Mouse (Mus musculus) macrophage (primary cell): Measurements from ENCODE around the gene Ifi47. TPM values are rescaled to one million over a fixed set of nuclear protein-coding genes. Genes with fewer than 3 reads are reported as not detected.

Experiments used
- H3K27ac ChIP-seq: fragments of 350-480 bp; formaldehyde crosslinking; 2 replicates; pipeline ENCODE4 v1.9.0; 2021
- H3K36me3 ChIP-seq: fragments of 350-480 bp; formaldehyde crosslinking; 2 replicates; pipeline ENCODE4 v1.9.0; 2021; ENCODE audit errors: inconsistent target
- H3K4me3 ChIP-seq: fragments of 350-480 bp; formaldehyde crosslinking; 2 replicates; pipeline ENCODE4 v1.9.0; 2021; ENCODE audit errors: inconsistent target
- H3K79me2 ChIP-seq: fragments of 350-480 bp; formaldehyde crosslinking; 2 replicates; pipeline ENCODE4 v1.9.0; 2021; ENCODE audit errors: inconsistent target
- WGBS: methylation state at CpG from one replicate; pipeline ENCODE4 v1.1.7; 2026; ENCODE audit warnings: inconsistent platforms; ENCODE audit not compliant: missing documents; 5-methylcytosine and 5-hydroxymethylcytosine counted together
- polyA plus RNA-seq: library from polyadenylated mRNA; stranded (reverse); fragments of 250-400 nt; gene quantifications from 3 replicates; pipeline ENCODE4 v1.2.4, GENCODE M21; 2018; ENCODE audit warnings: inconsistent platforms

The Ifi47 gene
- polyA plus RNA-seq, 1 experiment from 2014 or later: 34.8 TPM

- 75% methylated on average over 3 of the region's 3 CpGs for WGBS
- Histone ChIP-seq H3K27ac (peak overlapping the region; percentile 49), H3K36me3 (peaks cover 29% of the 10 kb centered on the region), H3K79me2 (peaks cover 53% of the 10 kb centered on the region), H3K4me3 (peak overlapping the region; percentile 8; the same call in 1 of the 2 replicates)
Observed at GRCm38 (mm10) chr11:49100409-49100808, 24.0 kb downstream of the Ifi47 start.

- no peak overlapping the region for H3K4me3 ChIP-seq
- H3K36me3 ChIP-seq: peaks cover 18% of the 10 kb centered on the region
- WGBS: 25% methylated on average over 5 of the region's 5 CpGs
- H3K79me2 ChIP-seq: peaks cover 42% of the 10 kb centered on the region; the same call in 1 of the 2 replicates
- H3K27ac ChIP-seq: peak overlapping the region; percentile 49
Observed at GRCm38 (mm10) chr11:49101500-49101899, 25.1 kb downstream of the Ifi47 start.

- H3K4me3 ChIP-seq: no peak overlapping the region
- peaks cover 2% of the 10 kb centered on the region; the same call in 1 of the 2 replicates for H3K36me3 ChIP-seq
- H3K79me2 ChIP-seq: peaks cover 25% of the 10 kb centered on the region; the same call in 1 of the 2 replicates
- H3K27ac ChIP-seq: no peak overlapping the region
- WGBS: 27% methylated on average over 8 of the region's 8 CpGs
Observed at GRCm38 (mm10) chr11:49103047-49103693, 26.8 kb downstream of the Ifi47 start.

GRCm38 (mm10) chr11:49105752-49106151, 29.4 kb downstream of the Ifi47 start:
- H3K36me3 ChIP-seq: no peaks in the 10 kb centered on the region; the same call in 1 of the 2 replicates
- WGBS: 88% methylated on average over 1 of the region's 1 CpGs

GRCm38 (mm10) chr11:49107650-49108537, 31.5 kb downstream of the Ifi47 start:
- no peaks in the 10 kb centered on the region for H3K36me3 ChIP-seq
- 75% methylated on average over 10 of the region's 10 CpGs for WGBS
- no peak overlapping the region for H3K27ac ChIP-seq

More at GRCm38 (mm10) chr11:49105752-49106151, 29.4 kb downstream of the Ifi47 start:
- H3K79me2 ChIP-seq: peaks cover 5% of the 10 kb centered on the region; the same call in 1 of the 2 replicates
- H3K27ac ChIP-seq: no peak overlapping the region
- no peak overlapping the region for H3K4me3 ChIP-seq

GRCm38 (mm10) chr11:49108833-49109232, 32.4 kb downstream of the Ifi47 start:
- Histone ChIP-seq H3K4me3 (no peak overlapping the region), H3K79me2 (no peaks in the 10 kb centered on the region; the same call in 1 of the 2 replicates), H3K36me3 (no peaks in the 10 kb centered on the region), H3K27ac (no peak overlapping the region)
- WGBS: 27% methylated on average over 1 of the region's 1 CpGs

More at GRCm38 (mm10) chr11:49107650-49108537, 31.5 kb downstream of the Ifi47 start:
- Histone ChIP-seq H3K4me3 (no peak overlapping the region), H3K79me2 (no peaks in the 10 kb centered on the region; the same call in 1 of the 2 replicates)

GRCm38 (mm10) chr11:49111000-49111399, 34.6 kb downstream of the Ifi47 start:
- Histone ChIP-seq H3K4me3 (no peak overlapping the region), H3K36me3 (no peaks in the 10 kb centered on the region), H3K79me2 (no peaks in the 10 kb centered on the region), H3K27ac (no peak overlapping the region)
- 100% methylated on average over 1 of the region's 1 CpGs for WGBS

GRCm38 (mm10) chr11:49112624-49113219, 36.3 kb downstream of the Ifi47 start:
- WGBS: 96% methylated on average over 5 of the region's 6 CpGs

GRCm38 (mm10) chr11:49114158-49114557, 37.8 kb downstream of the Ifi47 start:
- H3K27ac ChIP-seq: no peak overlapping the region
- no peak overlapping the region for H3K4me3 ChIP-seq
- no peaks in the 10 kb centered on the region for H3K36me3 ChIP-seq
- WGBS: 15% methylated on average over 2 of the region's 2 CpGs
- no peaks in the 10 kb centered on the region for H3K79me2 ChIP-seq

More at GRCm38 (mm10) chr11:49112624-49113219, 36.3 kb downstream of the Ifi47 start:
- H3K36me3 ChIP-seq: no peaks in the 10 kb centered on the region
- no peaks in the 10 kb centered on the region for H3K79me2 ChIP-seq
- no peak overlapping the region for H3K27ac ChIP-seq
- no peak overlapping the region for H3K4me3 ChIP-seq

GRCm38 (mm10) chr11:49114774-49115173, 38.4 kb downstream of the Ifi47 start, which contains the start of gene Olfr1396:
TSS of gene Olfr1396 (minus strand) at chr11:49114874.
- H3K36me3 ChIP-seq: no peaks in the 10 kb centered on the region
- H3K27ac ChIP-seq: no peak within 1 kb of the TSS
- no peaks in the 10 kb centered on the region for H3K79me2 ChIP-seq
- no peak within 1 kb of the TSS for H3K4me3 ChIP-seq

GRCm38 (mm10) chr11:49119635-49120034, 43.2 kb downstream of the Ifi47 start:
- Histone ChIP-seq H3K27ac (no peak overlapping the region), H3K79me2 (no peaks in the 10 kb centered on the region), H3K4me3 (no peak overlapping the region), H3K36me3 (no peaks in the 10 kb centered on the region)
- 81% methylated on average over 3 of the region's 3 CpGs for WGBS

GRCm38 (mm10) chr11:49124169-49124568, 47.8 kb downstream of the Ifi47 start:
- WGBS: 90% methylated on average over 2 of the region's 2 CpGs
- H3K4me3 ChIP-seq: no peak overlapping the region
- no peaks in the 10 kb centered on the region for H3K36me3 ChIP-seq
- no peaks in the 10 kb centered on the region for H3K79me2 ChIP-seq
- H3K27ac ChIP-seq: no peak overlapping the region

GRCm38 (mm10) chr11:49141974-49142373, 65.6 kb downstream of the Ifi47 start, which contains the start of gene Olfr1395:
TSS of gene Olfr1395 (plus strand) at chr11:49142274.
- H3K4me3 ChIP-seq: no peak within 1 kb of the TSS
- no peaks in the 10 kb centered on the region for H3K36me3 ChIP-seq
- no peaks in the 10 kb centered on the region for H3K79me2 ChIP-seq
- no peak within 1 kb of the TSS for H3K27ac ChIP-seq
- WGBS: 97% methylated on average over 6 of the region's 6 CpGs
